Mouse (Mus musculus): ENCODE measurements around the gene Letmd1.
"Not testable (repeated sequence)": the region's sequence is repeated elsewhere in the genome, so short reads cannot be mapped to it uniquely, and the experiment has no call there.

Letmd1 gene

GRCm38 (mm10) chr15:100451245-100451644 is 17.6 kb upstream of the Letmd1 start:
- DNase-seq (ENCODE audit: low spot score) = no peak

GRCm38 (mm10) chr15:100452486-100452885 is 16.3 kb upstream of the Letmd1 start:
- DNase-seq (ENCODE audit: low spot score) = no peak

GRCm38 (mm10) chr15:100456356-100456991 is 12.3 kb upstream of the Letmd1 start:
- DNase-seq (ENCODE audit: low spot score) = no peak

GRCm38 (mm10) chr15:100457340-100457739 is 11.5 kb upstream of the Letmd1 start:
- peak; percentile 94 for DNase-seq (ENCODE audit: low spot score)

GRCm38 (mm10) chr15:100458055-100458454 is 10.8 kb upstream of the Letmd1 start:
- peak; percentile 82 for DNase-seq (ENCODE audit: low spot score)

GRCm38 (mm10) chr15:100460942-100461341 is 7.9 kb upstream of the Letmd1 start:
- DNase-seq (ENCODE audit: low spot score) = peak; percentile 53

- DNase-seq (ENCODE audit: low spot score) = no peak
Observed at GRCm38 (mm10) chr15:100461646-100462045, 7.2 kb upstream of the Letmd1 start.

GRCm38 (mm10) chr15:100462086-100462485 is 6.7 kb upstream of the Letmd1 start:
- DNase-seq (ENCODE audit: low spot score) = no peak

GRCm38 (mm10) chr15:100463712-100464111 is 5.1 kb upstream of the Letmd1 start:
- DNase-seq (ENCODE audit: low spot score) = peak; percentile 76

GRCm38 (mm10) chr15:100465432-100465831 is 3.4 kb upstream of the Letmd1 start:
- no peak for DNase-seq (ENCODE audit: low spot score)

GRCm38 (mm10) chr15:100467738-100468137 is 1.1 kb upstream of the Letmd1 start:
- DNase-seq (ENCODE audit: low spot score) = no peak

GRCm38 (mm10) chr15:100469189-100469545 is 344 bp downstream of the Letmd1 start:
- DNase-seq (ENCODE audit: low spot score) = no peak

GRCm38 (mm10) chr15:100470037-100470436 is 1.2 kb downstream of the Letmd1 start:
- no peak for DNase-seq (ENCODE audit: low spot score)

GRCm38 (mm10) chr15:100473926-100474503 is 5.2 kb downstream of the Letmd1 start:
- no peak for DNase-seq (ENCODE audit: low spot score)

GRCm38 (mm10) chr15:100478351-100478750 is 9.5 kb downstream of the Letmd1 start:
- no peak for DNase-seq (ENCODE audit: low spot score)

- no peak for DNase-seq (ENCODE audit: low spot score)
Observed at GRCm38 (mm10) chr15:100478925-100479324, 10.1 kb downstream of the Letmd1 start.

GRCm38 (mm10) chr15:100485576-100485975 is 16.8 kb downstream of the Letmd1 start:
- no peak for DNase-seq (ENCODE audit: low spot score)

GRCm38 (mm10) chr15:100486450-100486849 is 17.6 kb downstream of the Letmd1 start:
- peak; percentile 77 for DNase-seq (ENCODE audit: low spot score)

- DNase-seq (ENCODE audit: low spot score) = no peak
Observed at GRCm38 (mm10) chr15:100487050-100487449, 18.2 kb downstream of the Letmd1 start.

GRCm38 (mm10) chr15:100488297-100488696 is 19.5 kb downstream of the Letmd1 start:
- not testable (repeated sequence) for DNase-seq (ENCODE audit: low spot score)

- no peak for DNase-seq (ENCODE audit: low spot score)
Observed at GRCm38 (mm10) chr15:100489263-100489662, 20.4 kb downstream of the Letmd1 start.

- no peak for DNase-seq (ENCODE audit: low spot score)
Observed at GRCm38 (mm10) chr15:100491966-100492365, 23.1 kb downstream of the Letmd1 start.

- DNase-seq (ENCODE audit: low spot score) = peak; percentile 75
Observed at GRCm38 (mm10) chr15:100494647-100495046, 25.8 kb downstream of the Letmd1 start.

- peak; percentile 96 for DNase-seq (ENCODE audit: low spot score)
Observed at GRCm38 (mm10) chr15:100495102-100495501, 26.3 kb downstream of the Letmd1 start, which contains the start of gene Csrnp2. Gene Csrnp2 (minus strand): TSS chr15:100495488.
